Mouse (Mus musculus): ENCODE results near the gene Gm5901.

The Gm5901 gene

GRCm38 (mm10) chr7:105404268-105404667, 29.4 kb downstream of the Gm5901 start, which contains the start of gene Cnga4:
Cnga4 (plus strand) TSS chr7:105404568.
- DNase-seq (ENCODE audit: low spot score in 2 of 2): no peak

GRCm38 (mm10) chr7:105406322-105406721, 31.5 kb downstream of the Gm5901 start:
- DNase-seq (ENCODE audit: low spot score in 2 of 2): no peak

GRCm38 (mm10) chr7:105411874-105412632, 37.2 kb downstream of the Gm5901 start:
- peak; percentile 84 to 95 for DNase-seq (ENCODE audit: low spot score in 2 of 2)

- DNase-seq (ENCODE audit: low spot score in 2 of 2): no peak
Measured at GRCm38 (mm10) chr7:105414385-105414784, 39.5 kb downstream of the Gm5901 start.

GRCm38 (mm10) chr7:105416529-105416928, 41.7 kb downstream of the Gm5901 start:
- no peak for DNase-seq (ENCODE audit: low spot score in 2 of 2)

- no peak for DNase-seq (ENCODE audit: low spot score in 2 of 2)
Measured at GRCm38 (mm10) chr7:105418106-105418505, 43.3 kb downstream of the Gm5901 start.

- DNase-seq (ENCODE audit: low spot score in 2 of 2): no peak
Measured at GRCm38 (mm10) chr7:105420903-105421302, 46.1 kb downstream of the Gm5901 start.

- DNase-seq (ENCODE audit: low spot score in 2 of 2): no peak
Measured at GRCm38 (mm10) chr7:105424368-105424767, 49.5 kb downstream of the Gm5901 start.

- peak in 1 of 2 experiments; percentile 44 for DNase-seq (ENCODE audit: low spot score in 2 of 2)
Measured at GRCm38 (mm10) chr7:105425424-105426043, 50.7 kb downstream of the Gm5901 start, which contains the start of gene Cckbr. Cckbr (plus strand) TSS chr7:105425731.

GRCm38 (mm10) chr7:105426051-105426450, 51.2 kb downstream of the Gm5901 start:
- DNase-seq (ENCODE audit: low spot score in 2 of 2): no peak
